Mouse (Mus musculus) ES-Bruce4 (cell line): ENCODE measurements at regions not wholly inside any gene's neighbourhood (a gene's known extent, or its start where the extent isn't known, plus 50 kb on each side); places are given as distances from the start of the nearest gene placed in this dataset.
"Not testable (repeated sequence)": the region's sequence is repeated elsewhere in the genome, so short reads cannot be mapped to it uniquely, and the experiment has no call there.

ENCODE experiments used
- H3K27ac ChIP-seq: 2 replicates; pipeline ENCODE4 v1.5.1; 2012; ENCODE audit warnings: low read length, inconsistent platforms; ENCODE audit not compliant: insufficient read depth
- H3K27me3 ChIP-seq: 2 replicates; pipeline ENCODE4 v1.6.1; 2012; ENCODE audit warnings: mild to moderate bottlenecking, low read length, inconsistent platforms; ENCODE audit not compliant: control insufficient read depth, poor library complexity, insufficient read depth, severe bottlenecking
- H3K36me3 ChIP-seq: 2 replicates; pipeline ENCODE4 v1.6.1; 2012; ENCODE audit warnings: inconsistent platforms, mild to moderate bottlenecking, low read length, moderate library complexity; ENCODE audit not compliant: control insufficient read depth, poor library complexity, insufficient read depth, severe bottlenecking
- H3K4me1 ChIP-seq: one replicate; pipeline ENCODE4 v1.8.1; 2011; ENCODE audit warnings: low read length; ENCODE audit not compliant: control insufficient read depth, insufficient read depth
- H3K4me3 ChIP-seq: 2 replicates; pipeline ENCODE4 v1.5.1; 2011; ENCODE audit warnings: low read depth, mild to moderate bottlenecking, low read length
- H3K9ac ChIP-seq: 2 replicates; pipeline ENCODE4 v1.6.1; 2012; ENCODE audit warnings: low read depth, mild to moderate bottlenecking, inconsistent platforms; ENCODE audit not compliant: poor library complexity, severe bottlenecking
- H3K9me3 ChIP-seq: replicated peaks from 2 replicates; pipeline ENCODE4 v1.6.1; 2012; ENCODE audit warnings: mild to moderate bottlenecking, low read length, inconsistent platforms; ENCODE audit not compliant: control insufficient read depth, poor library complexity, insufficient read depth, severe bottlenecking
- CTCF ChIP-seq: IDR thresholded peaks from one replicate; pipeline ENCODE4 v1.8.1; 2011; ENCODE audit warnings: low read depth, low read length
- EP300 ChIP-seq: IDR thresholded peaks from 2 replicates; pipeline ENCODE4 v1.6.1; 2011; ENCODE audit warnings: low read depth, low read length; ENCODE audit not compliant: insufficient read depth
- POLR2A ChIP-seq: IDR thresholded peaks from one replicate; pipeline ENCODE4 v1.8.1; 2011; ENCODE audit warnings: low read length; ENCODE audit not compliant: insufficient read depth

DNA sequence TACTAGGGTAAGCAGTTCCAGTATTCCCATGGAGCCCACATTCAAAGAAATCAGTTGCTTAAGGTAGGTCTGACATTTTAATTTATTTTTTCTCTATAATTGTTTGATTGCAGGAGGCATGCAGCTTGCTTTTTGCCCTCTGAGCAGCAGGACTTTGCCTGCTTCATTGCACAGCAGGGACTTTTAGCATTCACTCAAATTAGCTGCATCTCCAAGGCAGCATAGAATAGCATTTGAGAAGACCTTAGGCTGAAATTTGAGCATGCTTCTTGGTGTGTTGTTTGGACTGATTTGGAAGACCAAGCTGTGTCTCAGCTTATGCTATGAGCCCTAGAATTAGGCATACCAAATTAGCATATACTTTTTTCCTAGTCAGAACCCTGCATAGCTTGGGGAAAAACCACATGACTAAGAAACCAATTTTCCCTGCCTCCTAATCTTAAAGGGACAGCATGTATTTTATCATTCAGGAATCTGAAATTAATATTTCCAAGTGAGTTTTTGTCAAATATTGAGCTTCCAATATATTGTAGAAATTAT, 271.7 kb upstream of the Gje1 start:
- H3K27ac ChIP-seq, result no peak overlapping the region
- no peak overlapping the region for H3K9ac ChIP-seq
- H3K4me3 ChIP-seq, result no peak overlapping the region
- H3K27me3 ChIP-seq, result no peaks in the 10 kb centered on the region
- H3K9me3 ChIP-seq, result peaks cover under 1% of the 10 kb centered on the region; the same call in 1 of the 2 replicates
- no peak for TF ChIP-seq EP300
- no peak for TF ChIP-seq POLR2A
- no peaks in the 10 kb centered on the region for H3K36me3 ChIP-seq
- H3K4me1 ChIP-seq, result peaks cover 1% of the 10 kb centered on the region

- H3K27ac ChIP-seq, H3K9me3 ChIP-seq, H3K36me3 ChIP-seq, H3K9ac ChIP-seq, H3K4me1 ChIP-seq, H3K4me3 ChIP-seq, H3K27me3 ChIP-seq: not testable (repeated sequence)
These were observed 268.6 kb upstream of the Gje1 start for GRCm38 (mm10) chr10:14986566-14986965.

DNA sequence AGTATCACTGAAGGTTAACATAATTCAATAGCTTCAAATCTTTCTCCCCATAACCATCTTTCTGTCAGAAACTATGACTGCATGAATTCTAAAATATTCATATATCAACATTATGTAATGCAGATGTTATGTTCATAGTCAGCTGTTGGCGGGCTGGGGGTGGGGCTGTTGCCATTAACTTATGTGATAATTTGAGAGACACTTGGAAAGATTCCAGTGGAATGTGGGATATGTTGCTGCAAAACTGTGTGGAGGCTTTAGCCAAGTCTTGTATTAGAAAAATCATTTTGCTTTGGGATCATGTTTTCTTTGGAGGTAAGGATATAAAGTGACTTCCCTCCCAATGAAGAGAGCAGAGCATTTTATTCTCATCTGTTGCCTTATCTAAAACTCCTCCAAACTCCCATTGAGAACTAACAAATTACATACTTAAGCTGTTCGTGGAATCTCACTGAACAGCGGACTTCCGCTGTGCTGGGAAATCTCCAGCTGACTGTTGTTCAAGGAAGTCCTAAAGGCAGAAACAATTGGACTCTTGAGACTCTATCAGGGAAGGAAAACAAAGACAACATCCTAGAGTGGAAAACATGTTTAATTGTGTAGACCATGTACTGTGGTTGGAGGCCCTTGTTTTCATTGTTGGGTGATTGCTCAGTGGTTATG, 260.2 kb upstream of the Gje1 start:
- H3K4me3 ChIP-seq, result no peak overlapping the region
- no peaks in the 10 kb centered on the region for H3K4me1 ChIP-seq
- no peak overlapping the region for H3K27ac ChIP-seq
- H3K9ac ChIP-seq, result no peak overlapping the region
- H3K27me3 ChIP-seq, result no peaks in the 10 kb centered on the region
- no peak for TF ChIP-seq POLR2A
- TF ChIP-seq EP300, result no peak
- TF ChIP-seq CTCF, result no peak
- no peaks in the 10 kb centered on the region for H3K36me3 ChIP-seq
- no peaks in the 10 kb centered on the region for H3K9me3 ChIP-seq

- Histone ChIP-seq H3K4me3 (no peak overlapping the region), H3K27ac (no peak overlapping the region), H3K27me3 (no peaks in the 10 kb centered on the region), H3K9me3 (no peaks in the 10 kb centered on the region), H3K9ac (no peak overlapping the region), H3K36me3 (no peaks in the 10 kb centered on the region), H3K4me1 (no peaks in the 10 kb centered on the region)
- TF ChIP-seq EP300 (no peak), CTCF (no peak), POLR2A (no peak)
These were observed 259.4 kb upstream of the Gje1 start for GRCm38 (mm10) chr10:14977268-14978000.

DNA sequence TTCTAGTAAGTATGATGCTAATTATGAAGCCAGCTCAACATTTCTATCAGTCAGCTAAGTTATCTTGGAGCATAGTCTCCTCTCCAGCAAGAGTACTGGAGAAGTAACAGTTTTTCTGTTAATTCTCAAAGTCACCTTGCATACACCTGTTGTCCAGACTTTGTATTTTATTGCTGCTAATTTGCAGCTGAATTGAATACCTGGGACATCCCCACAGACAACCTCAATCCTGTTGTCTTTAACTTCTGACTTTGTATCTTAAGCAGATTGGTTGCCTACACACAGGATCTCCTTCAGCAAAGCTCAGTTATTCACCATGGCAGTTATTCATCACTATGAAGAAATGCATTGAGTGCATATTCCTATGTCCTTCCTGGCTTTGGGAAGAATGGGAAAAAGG, 251.7 kb upstream of the Gje1 start:
- Histone ChIP-seq H3K27me3 (no peaks in the 10 kb centered on the region), H3K9me3 (peaks cover 31% of the 10 kb centered on the region), H3K27ac (no peak overlapping the region; the same call in 1 of the 2 replicates), H3K9ac (no peak overlapping the region), H3K36me3 (no peaks in the 10 kb centered on the region; the same call in 1 of the 2 replicates), H3K4me3 (no peak overlapping the region), H3K4me1 (no peaks in the 10 kb centered on the region)
- no peak for TF ChIP-seq POLR2A
- TF ChIP-seq CTCF, result no peak
- no peak for TF ChIP-seq EP300

GRCm38 (mm10) chr10:14967645-14968044, 249.6 kb upstream of the Gje1 start:
- H3K27ac ChIP-seq, result peak overlapping the region; percentile 82
- TF ChIP-seq EP300, result peak; percentile 88
- TF ChIP-seq POLR2A, result no peak
- no peak for TF ChIP-seq CTCF

More at GRCm38 (mm10) chr10:14967645-14968044, 249.6 kb upstream of the Gje1 start:
- Histone ChIP-seq H3K36me3 (no peaks in the 10 kb centered on the region; the same call in 1 of the 2 replicates), H3K9ac (no peak overlapping the region), H3K4me1 (no peaks in the 10 kb centered on the region), H3K4me3 (no peak overlapping the region), H3K27me3 (no peaks in the 10 kb centered on the region), H3K9me3 (peaks cover 34% of the 10 kb centered on the region)
